ENCODE assay signal across 22 mouse cellular contexts in the genomic region with DNA sequence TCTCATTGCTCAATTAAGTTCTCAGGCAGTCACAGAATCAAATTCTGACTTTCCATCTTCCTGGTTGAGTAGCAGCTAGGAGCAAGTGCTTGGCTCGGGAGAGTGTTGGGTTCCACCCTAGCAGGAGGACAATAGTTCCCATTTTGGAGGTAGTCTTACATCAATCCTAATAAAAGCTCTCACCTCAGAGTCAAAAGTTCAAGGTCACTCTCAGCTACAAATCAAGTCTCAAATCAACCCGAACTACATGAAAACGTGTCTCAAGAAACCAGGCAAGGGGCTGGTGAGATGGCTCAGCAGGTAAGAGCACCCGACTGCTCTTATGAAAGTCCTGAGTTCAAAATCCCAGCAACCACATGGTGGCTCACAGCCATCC. TPM values are rescaled to one million over a fixed set of nuclear protein-coding genes. Genes with fewer than 3 reads are reported as not detected.
DNase-seq lines count a peak whose midpoint lies in the region; TF ChIP-seq lines count a peak whose summit lies in the region.
"Had no signal": no experiment of that assay in that cellular context is flagged by ENCODE, and none has a peak within 500 bp of the region (broad histone marks: within the 10 kb centered on the region; RNA-seq: fewer than 3 reads in every experiment).

No protein-coding gene starts in this region.

- DNase-seq in cerebellum, adult 2 months, result no peak
- no peak for DNase-seq in cerebellum, adult 9-11 months
- DNase-seq in ES-CJ7 (ENCODE audit: low read depth, low spot score), result peak; percentile 91
- DNase-seq in R1 (ENCODE audit: low read depth, low spot score), result peak; percentile 88
- no peak for DNase-seq in limb, embryonic 10.5 days (ENCODE audit: low spot score)
- no peak for DNase-seq in embryo, embryonic 9.5 days (ENCODE audit: extremely low spot score)
- DNase-seq in retina, embryonic 14.5 days (ENCODE audit: low spot score), result no peak
- DNase-seq: adrenal gland, adult 8-10 months; adrenal gland, postnatal 14 days; adrenal gland, postnatal 36 days; B cell, adult 2 months; cerebellum, adult 8-10 months; cerebellum, postnatal 10 days had no signal

- no peak for TF ChIP-seq POLR2A in cerebellum, adult 2 months (IDR thresholded peaks at IDR 0.05; ENCODE audit: borderline replicate concordance, insufficient read depth, low read length)
- no peak for TF ChIP-seq POLR2A in small intestine, adult 2 months (IDR thresholded peaks at IDR 0.05; ENCODE audit: low read depth, low read length)

- no peaks in the 10 kb centered on the region for H3K9me3 ChIP-seq in limb, embryonic 10.5 days (replicated peaks)
- H3K9me3 ChIP-seq: embryonic facial prominence, embryonic 13.5 days; embryonic facial prominence, embryonic 15.5 days; forebrain, embryonic 10.5 days; forebrain, embryonic 12.5 days; G1E had no signal

- no peaks in the 10 kb centered on the region for H3K27me3 ChIP-seq in cerebellum, adult 2 months (ENCODE audit: control insufficient read depth, insufficient read depth, low read length)
- no peaks in the 10 kb centered on the region for H3K27me3 ChIP-seq in small intestine, adult 2 months (ENCODE audit: control insufficient read depth, insufficient read depth, low read length)
- no peaks in the 10 kb centered on the region for H3K27me3 ChIP-seq in limb, embryonic 10.5 days (ENCODE audit: low read depth, poor library complexity, severe bottlenecking)
- H3K27me3 ChIP-seq: CH12.LX; embryonic facial prominence, embryonic 13.5 days; embryonic facial prominence, embryonic 15.5 days; forebrain, embryonic 12.5 days; Patski had no signal

- WGBS in cerebellum, adult 2 months, result 83% methylated on average over 4 of the region's 4 CpGs
- 83% methylated on average over 4 of the region's 4 CpGs for WGBS in small intestine, adult 2 months
- WGBS in limb, embryonic 10.5 days, result 89% methylated on average over 4 of the region's 4 CpGs

- peak overlapping the region; percentile 42 for H3K27ac ChIP-seq in cerebellum, adult 2 months (ENCODE audit: insufficient read depth, low read length)
- 0 out of 2 replicates have a peak overlapping the region, but pooled peaks have one; percentile 15 for H3K27ac ChIP-seq in small intestine, adult 2 months (ENCODE audit: insufficient read depth, low read depth, low read length)
- H3K27ac ChIP-seq in limb, embryonic 10.5 days, result no peak overlapping the region
- H3K27ac ChIP-seq: embryonic facial prominence, embryonic 13.5 days; embryonic facial prominence, embryonic 15.5 days; forebrain, embryonic 10.5 days; forebrain, embryonic 12.5 days had no signal

- peaks cover 28% of the 10 kb centered on the region for H3K4me1 ChIP-seq in cerebellum, adult 2 months (ENCODE audit: control insufficient read depth, insufficient read depth, low read length)
- peaks cover 34% of the 10 kb centered on the region for H3K4me1 ChIP-seq in small intestine, adult 2 months (ENCODE audit: control insufficient read depth, insufficient read depth, insufficient read length, low read length)
- peaks cover 18% of the 10 kb centered on the region for H3K4me1 ChIP-seq in limb, embryonic 10.5 days

- H3K4me3 ChIP-seq in cerebellum, adult 2 months (replicated peaks; ENCODE audit: insufficient read depth, low read depth, low read length), result no peak overlapping the region
- H3K4me3 ChIP-seq in small intestine, adult 2 months (ENCODE audit: low read depth, low read length), result no peak overlapping the region
- no peak overlapping the region for H3K4me3 ChIP-seq in limb, embryonic 10.5 days
- H3K4me3 ChIP-seq: embryonic facial prominence, embryonic 13.5 days; embryonic facial prominence, embryonic 15.5 days; erythroblast, embryonic 14.5 days; forebrain, embryonic 10.5 days; forebrain, embryonic 12.5 days had no signal

- H3K36me3 ChIP-seq in small intestine, adult 2 months (ENCODE audit: control insufficient read depth, insufficient read depth, low read length), result peaks cover 61% of the 10 kb centered on the region
- peaks cover 77% of the 10 kb centered on the region for H3K36me3 ChIP-seq in limb, embryonic 10.5 days

- TF ChIP-seq CTCF in cerebellum, adult 2 months (IDR thresholded peaks at IDR 0.05; ENCODE audit: borderline replicate concordance, insufficient read depth, low read depth, low read length), result no peak
- no peak for TF ChIP-seq CTCF in small intestine, adult 2 months (IDR thresholded peaks at IDR 0.05; ENCODE audit: extremely low read depth, insufficient read length, insufficient replicate concordance, low read depth, low read length)

RNA-seq across cellular contexts. Expression of gene Cox7a1, which starts 5.2 kb away (rescaled TPM):
- 24.7 and 32.0 TPM in 2 replicates for polyA plus RNA-seq in cerebellum, adult 2 months (2012; rRNA removed)
- polyA plus RNA-seq in small intestine, adult 2 months (2012; rRNA removed), result 47.5 and 165 TPM in 2 replicates
- polyA plus RNA-seq in limb, embryonic 10.5 days (2016; fragmentation: Nextera tagmentation; extraction: Ambion mirVana), result 1.4 and 1.8 TPM in 2 replicates

RNA-seq across cellular contexts. Expression of gene Capns1, which starts 9.5 kb away (rescaled TPM):
- polyA plus RNA-seq in cerebellum, adult 2 months (2012; rRNA removed), result 463 and 475 TPM in 2 replicates
- polyA plus RNA-seq in small intestine, adult 2 months (2012; rRNA removed), result 351 and 819 TPM in 2 replicates
- 57.6 and 66.5 TPM in 2 replicates for polyA plus RNA-seq in limb, embryonic 10.5 days (2016; fragmentation: Nextera tagmentation; extraction: Ambion mirVana)

RNA-seq across cellular contexts. Expression of gene Zfp146, which starts 19.6 kb away (rescaled TPM):
- 37.6 and 38.0 TPM in 2 replicates for polyA plus RNA-seq in cerebellum, adult 2 months (2012; rRNA removed)
- polyA plus RNA-seq in small intestine, adult 2 months (2012; rRNA removed), result 2.6 and 3.0 TPM in 2 replicates
- polyA plus RNA-seq in limb, embryonic 10.5 days (2016; fragmentation: Nextera tagmentation; extraction: Ambion mirVana), result 14.8 and 19.6 TPM in 2 replicates

RNA-seq across cellular contexts. Expression of gene Polr2i, which starts 42.6 kb away (rescaled TPM):
- 167 and 182 TPM in 2 replicates for polyA plus RNA-seq in cerebellum, adult 2 months (2012; rRNA removed)
- 59.2 and 86.9 TPM in 2 replicates for polyA plus RNA-seq in small intestine, adult 2 months (2012; rRNA removed)
- polyA plus RNA-seq in limb, embryonic 10.5 days (2016; fragmentation: Nextera tagmentation; extraction: Ambion mirVana), result 170 and 175 TPM in 2 replicates

RNA-seq across cellular contexts. Expression of gene Tbcb, which starts 43.0 kb away (rescaled TPM):
- polyA plus RNA-seq in cerebellum, adult 2 months (2012; rRNA removed), result 134 and 147 TPM in 2 replicates
- 24.6 and 45.2 TPM in 2 replicates for polyA plus RNA-seq in small intestine, adult 2 months (2012; rRNA removed)
- 261 and 262 TPM in 2 replicates for polyA plus RNA-seq in limb, embryonic 10.5 days (2016; fragmentation: Nextera tagmentation; extraction: Ambion mirVana)

Comparison
In these comparisons a context has a peak if more than half of its experiments do, and no peak if none do; other contexts are left out.
1. DNase-seq: peak in ES-CJ7 (single experiment) and R1 (single experiment); none in cerebellum, adult 2 months (0 of 2), cerebellum, adult 9-11 months (single experiment), limb, embryonic 10.5 days (single experiment), embryo, embryonic 9.5 days (single experiment) and retina, embryonic 14.5 days (single experiment).